Mouse (Mus musculus) bone marrow, adult 2 months (tissue): ENCODE measurements around the gene Sfswap.
A peak's percentile ranks its signal among the peaks of the same experiment; 100 is the strongest.

Source experiments
- CTCF ChIP-seq: fragments of 200-500 bp; IDR thresholded peaks from 2 replicates; pipeline ENCODE4 v1.5.1; 2011; ENCODE audit warnings: low read length, control low read depth; ENCODE audit not compliant: control insufficient read depth, insufficient read depth
- POLR2A ChIP-seq: fragments of 200-500 bp; IDR thresholded peaks from 2 replicates; pipeline ENCODE4 v1.6.1; 2011; ENCODE audit warnings: low read depth, mild to moderate bottlenecking, control low read depth, low read length, borderline replicate concordance; ENCODE audit not compliant: control insufficient read depth

- TF ChIP-seq CTCF (no peak), POLR2A (0 out of 2 replicates have a peak, but pooled peaks have one; percentile 37)
Measured at GRCm38 (mm10) chr5:129500722-129501634, at the start of gene Sfswap.
